Mouse (Mus musculus): Measurements from ENCODE around the gene Pgam5.
A peak's percentile ranks its signal among the peaks of the same experiment; 100 is the strongest.

The Pgam5 gene

GRCm38 (mm10) chr5:110269141-110270101 is at the start of gene Pgam5:
Pgam5 (minus strand) TSS chr5:110269913.
- DNase-seq: peak; percentile 83 to 88

- DNase-seq: no peak
These were observed 43.4 kb upstream of the Pgam5 start for GRCm38 (mm10) chr5:110313127-110313526.

GRCm38 (mm10) chr5:110308861-110309260 is 39.1 kb upstream of the Pgam5 start:
- no peak for DNase-seq

- DNase-seq: no peak
These were observed 30.9 kb upstream of the Pgam5 start for GRCm38 (mm10) chr5:110300591-110300990.

- no peak for DNase-seq
These were observed 26.9 kb upstream of the Pgam5 start for GRCm38 (mm10) chr5:110296637-110297036.

- DNase-seq: no peak
These were observed 21.9 kb upstream of the Pgam5 start for GRCm38 (mm10) chr5:110291649-110292048.

GRCm38 (mm10) chr5:110287084-110287475 is 17.4 kb upstream of the Pgam5 start:
- DNase-seq: no peak

- no peak for DNase-seq
These were observed 16.9 kb upstream of the Pgam5 start for GRCm38 (mm10) chr5:110286446-110287083.

- peak; percentile 91 to 92 for DNase-seq
These were observed 16.2 kb upstream of the Pgam5 start, which contains the start of the genes Pxmp2 and Pole for GRCm38 (mm10) chr5:110285770-110286445. Pxmp2 (minus strand) TSS chr5:110286186. Pole (plus strand) TSS chr5:110286306.

- DNase-seq: no peak
These were observed 15.4 kb upstream of the Pgam5 start for GRCm38 (mm10) chr5:110285156-110285555.

- peak; percentile 64 for DNase-seq
These were observed 14.8 kb upstream of the Pgam5 start for GRCm38 (mm10) chr5:110284536-110284935.

GRCm38 (mm10) chr5:110281984-110282383 is 12.3 kb upstream of the Pgam5 start:
- DNase-seq: no peak

- DNase-seq: no peak
These were observed 7.2 kb upstream of the Pgam5 start for GRCm38 (mm10) chr5:110276910-110277309.

- DNase-seq: no peak
These were observed 6.7 kb upstream of the Pgam5 start for GRCm38 (mm10) chr5:110276391-110276790.

GRCm38 (mm10) chr5:110274846-110275245 is 5.1 kb upstream of the Pgam5 start:
- DNase-seq: no peak

- no peak for DNase-seq
These were observed 4.4 kb upstream of the Pgam5 start for GRCm38 (mm10) chr5:110274147-110274546.

GRCm38 (mm10) chr5:110270242-110270641 is 529 bp upstream of the Pgam5 start:
- no peak for DNase-seq

- DNase-seq: no peak
These were observed 2.8 kb downstream of the Pgam5 start for GRCm38 (mm10) chr5:110266941-110267340.

GRCm38 (mm10) chr5:110244091-110244490 is 25.6 kb downstream of the Pgam5 start:
- DNase-seq: no peak

GRCm38 (mm10) chr5:110232346-110232745 is 37.4 kb downstream of the Pgam5 start:
- no peak for DNase-seq

- no peak for DNase-seq
These were observed 38.1 kb downstream of the Pgam5 start for GRCm38 (mm10) chr5:110231638-110232037.

GRCm38 (mm10) chr5:110230780-110231461 is 38.8 kb downstream of the Pgam5 start, which contains the start of gene Ankle2:
Ankle2 (plus strand) TSS chr5:110231004.
- DNase-seq: peak; percentile 90 to 92

- DNase-seq: no peak
These were observed 39.3 kb downstream of the Pgam5 start for GRCm38 (mm10) chr5:110230401-110230779.

Data from lung, adult 18-20 months (tissue).